Mouse (Mus musculus): ENCODE data around the gene Eif4g3. TPM values are rescaled to one million over a fixed set of nuclear protein-coding genes. Genes with fewer than 3 reads are reported as not detected.
"Not testable (repeated sequence)": the region's sequence is repeated elsewhere in the genome, so short reads cannot be mapped to it uniquely, and the experiment has no call there.

Gene Eif4g3
- polyA plus RNA-seq, 1 experiment from 2014 or later: 37.0 TPM

DNA sequence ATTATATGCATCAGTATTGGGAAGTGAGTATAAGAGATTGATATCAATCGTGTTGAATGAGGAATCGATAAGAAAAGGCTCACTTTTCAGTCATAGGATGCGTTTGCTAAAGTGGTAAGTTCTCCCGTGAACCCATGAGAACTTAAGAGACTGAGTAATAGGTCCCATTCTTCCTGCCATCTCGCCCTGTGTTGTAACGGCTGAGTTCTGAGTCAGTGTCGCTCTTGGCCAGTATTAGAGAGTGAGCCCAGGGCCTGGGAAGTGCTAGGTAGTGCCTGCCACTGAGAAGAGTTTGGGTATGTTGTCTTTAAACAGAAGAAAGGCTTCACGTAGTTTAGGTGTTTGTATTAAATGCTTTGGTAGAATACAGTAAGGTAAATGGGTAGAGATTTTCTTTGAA is 53.5 kb downstream of the Eif4g3 start:
- Histone ChIP-seq H3K9me3 (ENCODE audit: control insufficient read depth, low read length) (no peaks in the 10 kb centered on the region), H3K9ac (ENCODE audit: low read length) (no peak overlapping the region), H3K4me2 (ENCODE audit: low read length) (no peak overlapping the region), H3K27me3 (replicated peaks; ENCODE audit: control insufficient read depth, insufficient read depth, low read length) (no peaks in the 10 kb centered on the region), H3K4me3 (ENCODE audit: low read depth, low read length) (no peak overlapping the region), H3K4me1 (replicated peaks; ENCODE audit: control insufficient read depth, insufficient read depth, low read length) (no peaks in the 10 kb centered on the region), H3K36me3 (ENCODE audit: control insufficient read depth, insufficient read depth, low read length) (peaks cover 49% of the 10 kb centered on the region), H3K27ac (ENCODE audit: low read depth) (no peak overlapping the region)
- ATAC-seq (replicated peaks; ENCODE audit: low FRiP score, low TSS enrichment, low read depth) (no peak), DNase-seq (ENCODE audit: low spot score) (no peak)
- WGBS: 94% methylated on average over 8 of the region's 8 CpGs

GRCm38 (mm10) chr4:138049547-138049946 is 56.7 kb downstream of the Eif4g3 start:
- no peaks in the 10 kb centered on the region for H3K9me3 ChIP-seq (ENCODE audit: control insufficient read depth, low read length)
- no peak overlapping the region for H3K4me2 ChIP-seq (ENCODE audit: low read length)
- no peaks in the 10 kb centered on the region for H3K27me3 ChIP-seq (replicated peaks; ENCODE audit: control insufficient read depth, insufficient read depth, low read length)
- H3K9ac ChIP-seq (ENCODE audit: low read length): no peak overlapping the region
- H3K36me3 ChIP-seq (ENCODE audit: control insufficient read depth, insufficient read depth, low read length): peaks cover 59% of the 10 kb centered on the region
- H3K27ac ChIP-seq (ENCODE audit: low read depth): no peak overlapping the region
- ATAC-seq (replicated peaks; ENCODE audit: low FRiP score, low TSS enrichment, low read depth): no peak
- DNase-seq (ENCODE audit: low spot score): no peak
- H3K4me3 ChIP-seq (ENCODE audit: low read depth, low read length): no peak overlapping the region
- WGBS: 67% methylated on average over 6 of the region's 6 CpGs
- H3K4me1 ChIP-seq (replicated peaks; ENCODE audit: control insufficient read depth, insufficient read depth, low read length): no peaks in the 10 kb centered on the region

DNA sequence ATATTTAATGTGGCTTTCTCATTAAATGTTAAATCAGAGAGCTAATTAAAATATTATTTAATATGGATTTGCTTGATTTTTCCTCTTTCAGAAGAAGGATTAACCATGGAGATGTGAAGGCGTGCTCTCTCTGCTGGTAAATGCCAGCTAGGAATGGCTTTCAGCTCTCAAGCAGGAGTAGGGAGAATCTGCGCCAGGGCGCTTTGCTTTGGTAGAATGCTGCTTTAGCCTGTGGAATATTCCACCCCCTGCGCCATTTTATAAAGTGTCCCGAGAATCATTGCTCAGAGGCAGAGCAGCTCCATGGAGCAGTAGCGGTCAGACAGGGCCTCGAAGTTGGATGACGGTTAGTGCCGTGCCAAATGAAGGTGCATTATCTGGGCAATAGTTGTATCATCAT is 58.7 kb downstream of the Eif4g3 start:
- H3K9ac ChIP-seq (ENCODE audit: low read length): no peak overlapping the region
- WGBS: 95% methylated on average over 9 of the region's 9 CpGs
- peaks cover 49% of the 10 kb centered on the region for H3K36me3 ChIP-seq (ENCODE audit: control insufficient read depth, insufficient read depth, low read length)
- H3K4me1 ChIP-seq (replicated peaks; ENCODE audit: control insufficient read depth, insufficient read depth, low read length): no peaks in the 10 kb centered on the region
- DNase-seq (ENCODE audit: low spot score): no peak
- no peak for ATAC-seq (replicated peaks; ENCODE audit: low FRiP score, low TSS enrichment, low read depth)
- H3K4me3 ChIP-seq (ENCODE audit: low read depth, low read length): no peak overlapping the region
- H3K9me3 ChIP-seq (ENCODE audit: control insufficient read depth, low read length): no peaks in the 10 kb centered on the region
- H3K27ac ChIP-seq (ENCODE audit: low read depth): no peak overlapping the region
- H3K27me3 ChIP-seq (replicated peaks; ENCODE audit: control insufficient read depth, insufficient read depth, low read length): no peaks in the 10 kb centered on the region
- no peak overlapping the region for H3K4me2 ChIP-seq (ENCODE audit: low read length)

- Histone ChIP-seq H3K36me3 (ENCODE audit: control insufficient read depth, insufficient read depth, low read length) (peaks cover 42% of the 10 kb centered on the region), H3K27me3 (replicated peaks; ENCODE audit: control insufficient read depth, insufficient read depth, low read length) (no peaks in the 10 kb centered on the region), H3K9me3 (ENCODE audit: control insufficient read depth, low read length) (no peaks in the 10 kb centered on the region), H3K9ac (ENCODE audit: low read length) (no peak overlapping the region), H3K4me1 (replicated peaks; ENCODE audit: control insufficient read depth, insufficient read depth, low read length) (no peaks in the 10 kb centered on the region), H3K4me2 (ENCODE audit: low read length) (no peak overlapping the region), H3K4me3 (ENCODE audit: low read depth, low read length) (no peak overlapping the region), H3K27ac (ENCODE audit: low read depth) (no peak overlapping the region)
- ATAC-seq (replicated peaks; ENCODE audit: low FRiP score, low TSS enrichment, low read depth) (no peak), DNase-seq (ENCODE audit: low spot score) (no peak)
- 77% methylated on average over 5 of the region's 5 CpGs for WGBS
Measured at GRCm38 (mm10) chr4:138056658-138057057, 63.8 kb downstream of the Eif4g3 start.

- not testable (repeated sequence) for H3K27ac ChIP-seq (ENCODE audit: low read depth); H3K4me3 ChIP-seq (ENCODE audit: low read depth, low read length); H3K4me2 ChIP-seq (ENCODE audit: low read length); H3K9me3 ChIP-seq (ENCODE audit: control insufficient read depth, low read length); H3K9ac ChIP-seq (ENCODE audit: low read length); ATAC-seq (replicated peaks; ENCODE audit: low FRiP score, low TSS enrichment, low read depth); DNase-seq (ENCODE audit: low spot score); H3K4me1 ChIP-seq (replicated peaks; ENCODE audit: control insufficient read depth, insufficient read depth, low read length); H3K27me3 ChIP-seq (replicated peaks; ENCODE audit: control insufficient read depth, insufficient read depth, low read length)
- H3K36me3 ChIP-seq (ENCODE audit: control insufficient read depth, insufficient read depth, low read length): peaks cover 42% of the 10 kb centered on the region
- WGBS: 96% methylated on average over 22 of the region's 22 CpGs
Measured at GRCm38 (mm10) chr4:138057196-138057754, 64.5 kb downstream of the Eif4g3 start.

DNA sequence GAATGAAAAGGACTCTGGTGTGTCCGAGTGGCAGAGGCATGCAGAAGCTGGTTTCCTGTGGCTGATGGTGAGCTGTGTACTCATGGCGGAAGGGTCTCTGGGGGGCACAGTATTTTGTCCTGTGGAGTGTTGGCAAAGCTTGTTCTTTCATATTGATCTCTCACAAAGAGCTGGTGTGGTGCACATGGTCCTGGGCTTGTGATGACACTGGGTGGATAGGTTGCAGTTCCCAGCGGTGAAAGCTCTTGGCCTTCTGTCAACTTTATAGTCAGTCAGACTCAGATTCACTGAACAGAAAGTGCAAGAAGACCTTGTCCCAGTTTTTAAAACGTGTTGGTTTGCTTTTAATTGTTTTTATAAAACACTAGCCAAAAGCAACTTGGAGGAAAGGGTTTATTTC is 68.3 kb downstream of the Eif4g3 start:
- ATAC-seq (replicated peaks; ENCODE audit: low FRiP score, low TSS enrichment, low read depth): no peak
- H3K9me3 ChIP-seq (ENCODE audit: control insufficient read depth, low read length): no peaks in the 10 kb centered on the region
- no peak overlapping the region for H3K27ac ChIP-seq (ENCODE audit: low read depth)
- H3K27me3 ChIP-seq (replicated peaks; ENCODE audit: control insufficient read depth, insufficient read depth, low read length): no peaks in the 10 kb centered on the region
- peaks cover 39% of the 10 kb centered on the region for H3K36me3 ChIP-seq (ENCODE audit: control insufficient read depth, insufficient read depth, low read length)
- no peak overlapping the region for H3K9ac ChIP-seq (ENCODE audit: low read length)
- WGBS: 85% methylated on average over 4 of the region's 4 CpGs
- no peak overlapping the region for H3K4me2 ChIP-seq (ENCODE audit: low read length)
- no peaks in the 10 kb centered on the region for H3K4me1 ChIP-seq (replicated peaks; ENCODE audit: control insufficient read depth, insufficient read depth, low read length)
- DNase-seq (ENCODE audit: low spot score): no peak
- no peak overlapping the region for H3K4me3 ChIP-seq (ENCODE audit: low read depth, low read length)

DNA sequence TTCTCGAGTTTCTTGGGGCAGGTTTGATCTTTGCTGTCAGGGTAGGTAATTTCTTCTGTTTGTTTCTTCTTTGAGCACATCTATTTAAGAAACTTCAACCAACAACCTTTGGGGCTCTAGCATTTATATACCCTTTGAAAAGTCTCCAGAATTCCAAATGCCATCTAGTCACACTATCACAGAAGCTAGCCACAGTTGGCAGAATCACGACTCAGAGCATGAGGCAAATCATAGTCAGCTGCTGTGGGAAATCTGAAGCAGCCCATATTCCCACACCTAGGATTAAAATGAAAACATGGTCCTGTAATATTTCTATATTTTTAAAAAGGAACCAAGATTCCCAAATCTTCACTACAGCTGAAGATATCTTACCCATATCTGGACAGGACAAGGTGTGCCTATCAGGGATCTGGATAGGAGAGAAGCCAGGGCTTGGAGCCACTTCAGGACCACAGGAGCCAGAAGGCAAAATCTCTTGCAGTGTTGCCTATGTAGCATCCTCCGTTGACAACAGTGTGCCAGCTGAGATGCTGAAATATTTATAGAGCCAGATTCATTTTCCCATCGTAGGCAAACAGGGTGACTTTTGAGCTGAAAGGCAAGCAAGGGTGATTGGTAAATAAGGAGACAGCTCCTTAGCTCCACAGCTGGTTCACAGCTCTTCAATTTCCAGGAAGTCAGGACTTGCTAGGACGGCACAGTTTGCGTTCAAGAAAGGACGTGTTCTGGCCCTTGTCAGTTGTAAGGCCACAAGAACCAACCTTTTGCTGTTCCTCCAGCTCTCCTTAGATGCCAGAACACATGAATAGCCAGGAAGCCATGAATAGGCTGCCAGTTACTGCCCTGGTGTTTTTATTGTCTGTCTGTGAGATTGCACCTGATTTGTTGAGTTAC is 70.8 kb downstream of the Eif4g3 start:
- Histone ChIP-seq H3K4me2 (ENCODE audit: low read length) (no peak overlapping the region), H3K9ac (ENCODE audit: low read length) (no peak overlapping the region), H3K27ac (ENCODE audit: low read depth) (no peak overlapping the region), H3K4me3 (ENCODE audit: low read depth, low read length) (no peak overlapping the region), H3K36me3 (ENCODE audit: control insufficient read depth, insufficient read depth, low read length) (peaks cover 38% of the 10 kb centered on the region), H3K4me1 (replicated peaks; ENCODE audit: control insufficient read depth, insufficient read depth, low read length) (no peaks in the 10 kb centered on the region), H3K9me3 (ENCODE audit: control insufficient read depth, low read length) (no peaks in the 10 kb centered on the region), H3K27me3 (replicated peaks; ENCODE audit: control insufficient read depth, insufficient read depth, low read length) (no peaks in the 10 kb centered on the region)
- 72% methylated on average over 7 of the region's 7 CpGs for WGBS
- DNase-seq (ENCODE audit: low spot score) (no peak), ATAC-seq (replicated peaks; ENCODE audit: low FRiP score, low TSS enrichment, low read depth) (no peak)

- Histone ChIP-seq H3K4me3 (ENCODE audit: low read depth, low read length) (no peak overlapping the region), H3K9ac (ENCODE audit: low read length) (no peak overlapping the region), H3K36me3 (ENCODE audit: control insufficient read depth, insufficient read depth, low read length) (peaks cover 40% of the 10 kb centered on the region), H3K9me3 (ENCODE audit: control insufficient read depth, low read length) (no peaks in the 10 kb centered on the region), H3K4me2 (ENCODE audit: low read length) (no peak overlapping the region), H3K4me1 (replicated peaks; ENCODE audit: control insufficient read depth, insufficient read depth, low read length) (no peaks in the 10 kb centered on the region), H3K27me3 (replicated peaks; ENCODE audit: control insufficient read depth, insufficient read depth, low read length) (no peaks in the 10 kb centered on the region), H3K27ac (ENCODE audit: low read depth) (no peak overlapping the region)
- ATAC-seq (replicated peaks; ENCODE audit: low FRiP score, low TSS enrichment, low read depth) (no peak), DNase-seq (ENCODE audit: low spot score) (no peak)
- WGBS: 83% methylated on average over 11 of the region's 11 CpGs
Measured at GRCm38 (mm10) chr4:138064882-138065592, 72.2 kb downstream of the Eif4g3 start.
